ENCODE assay signal across 9 mouse cellular contexts in the genomic region with DNA sequence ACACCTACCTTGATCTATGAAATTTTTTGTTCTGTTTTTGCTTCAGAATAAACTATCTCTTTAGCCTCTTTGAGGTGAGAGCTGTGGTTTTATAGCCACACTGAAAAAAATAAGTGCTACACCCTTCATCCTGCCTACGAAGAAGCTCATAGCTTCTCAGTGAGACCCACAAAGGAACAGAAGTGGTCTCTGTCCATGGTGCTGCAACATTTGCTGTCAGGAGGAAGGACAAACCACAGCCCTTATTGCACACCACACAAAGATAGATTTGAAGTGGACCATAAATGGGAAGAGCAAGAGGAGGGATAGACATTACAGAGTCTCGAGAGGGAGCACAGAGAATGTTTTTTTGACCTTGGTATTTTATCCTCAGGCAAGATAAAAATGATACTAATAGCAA. TPM values are rescaled to one million over a fixed set of nuclear protein-coding genes. Genes with fewer than 3 reads are reported as not detected.
DNase-seq lines count a peak whose midpoint lies in the region; ATAC-seq and TF ChIP-seq lines count a peak whose summit lies in the region.
"Had no signal": no experiment of that assay in that cellular context is flagged by ENCODE, and none has a peak within 500 bp of the region (broad histone marks: within the 10 kb centered on the region; RNA-seq: fewer than 3 reads in every experiment).

No protein-coding gene starts in this region.

- no peak for ATAC-seq in granulocyte monocyte progenitor cell, adult 5-6 weeks (replicated peaks; ENCODE audit: poor library complexity, severe bottlenecking)

- no peaks in the 10 kb centered on the region for H3K4me1 ChIP-seq in thymus, adult 2 months (replicated peaks; ENCODE audit: control insufficient read depth, insufficient read depth, low read length)

- no peaks in the 10 kb centered on the region for H3K27me3 ChIP-seq in thymus, adult 2 months (ENCODE audit: control insufficient read depth, insufficient read depth, low read length)
- H3K27me3 ChIP-seq: neural tube, embryonic 13.5 days had no signal

- H3K36me3 ChIP-seq in thymus, adult 2 months (ENCODE audit: control insufficient read depth, insufficient read depth, low read length) = no peaks in the 10 kb centered on the region
- H3K36me3 ChIP-seq: neural tube, embryonic 13.5 days had no signal

- peak; percentile 24 to 64 for DNase-seq in heart, postnatal 10 days
- DNase-seq in heart, adult 9 months (ENCODE audit: low spot score in 2 of 2) = no peak
- peak; percentile 45 for DNase-seq in thymus, adult 2 months
- DNase-seq in thymus, adult 18-20 months = no peak
- DNase-seq in forelimb bud, embryonic 11.5 days (ENCODE audit: low read depth, low spot score) = peak; percentile 66
- DNase-seq in right cerebral cortex, postnatal 10 days (ENCODE audit: low spot score in 2 of 2) = no peak
- DNase-seq in left cerebral cortex, postnatal 14 days (ENCODE audit: low spot score in 2 of 2) = no peak

- no peak overlapping the region for H3K4me3 ChIP-seq in thymus, adult 2 months (ENCODE audit: control insufficient read depth, insufficient read depth, low read length)
- H3K4me3 ChIP-seq: neural tube, embryonic 13.5 days had no signal

- no peak overlapping the region for H3K27ac ChIP-seq in thymus, adult 2 months (ENCODE audit: control insufficient read depth, insufficient read depth, low read length)
- H3K27ac ChIP-seq: neural tube, embryonic 13.5 days had no signal

- WGBS in thymus, adult 2 months = 27% methylated on average over 2 of the region's 2 CpGs

- TF ChIP-seq CTCF in thymus, adult 2 months (IDR thresholded peaks at IDR 0.05; ENCODE audit: borderline replicate concordance, control insufficient read depth, extremely low read depth, insufficient read depth, low read length, poor library complexity) = no peak

- no peak for TF ChIP-seq POLR2A in thymus, adult 2 months (IDR thresholded peaks at IDR 0.05; ENCODE audit: control insufficient read depth, extremely low read depth, insufficient read depth, low read length, poor library complexity)

- intact Hi-C loops in heart, postnatal 10 days (cut with DNase I) = no loop called here
- intact Hi-C loops in left cerebral cortex, postnatal 14 days (cut with DNase I) = no loop called here

RNA-seq across cellular contexts. Expression of gene Pcbp3, which starts 16.4 kb away (rescaled TPM):
- total RNA-seq in heart, postnatal 10 days (2021) = 1 to 10 TPM; 8.8 to 9.3 TPM
- 12.7 and 18.6 TPM in 2 replicates for polyA plus RNA-seq in thymus, adult 2 months (2012; rRNA removed)
- 15.7 and 16.1 TPM in 2 replicates for total RNA-seq in granulocyte monocyte progenitor cell, adult 5-6 weeks (2014; fragmentation: Nextera tagmentation)
- 4.2 and 9.8 TPM in 2 replicates for total RNA-seq in granulocyte monocyte progenitor cell, adult 5-6 weeks (2017)
- 10 to 100 TPM; 63.0 to 69.9 TPM for total RNA-seq in left cerebral cortex, postnatal 14 days (2021)

RNA-seq across cellular contexts. Expression of gene Slc19a1, which starts 54.0 kb away (rescaled TPM):
- 1 to 10 TPM; 4.7 to 7.5 TPM for total RNA-seq in heart, postnatal 10 days (2021)
- 97.7 and 110 TPM in 2 replicates for polyA plus RNA-seq in thymus, adult 2 months (2012; rRNA removed)
- 43.5 and 50.8 TPM in 2 replicates for total RNA-seq in granulocyte monocyte progenitor cell, adult 5-6 weeks (2014; fragmentation: Nextera tagmentation)
- 26.0 and 27.2 TPM in 2 replicates for total RNA-seq in granulocyte monocyte progenitor cell, adult 5-6 weeks (2017)
- total RNA-seq in left cerebral cortex, postnatal 14 days (2021) = 10 to 100 TPM; 27.9 to 28.4 TPM

Comparison
In these comparisons a context has a peak if more than half of its experiments do, and no peak if none do; other contexts are left out.
1. DNase-seq: peak in heart, postnatal 10 days (2 of 2), thymus, adult 2 months (single experiment) and forelimb bud, embryonic 11.5 days (single experiment); none in heart, adult 9 months (0 of 2), thymus, adult 18-20 months (0 of 2), right cerebral cortex, postnatal 10 days (0 of 2) and left cerebral cortex, postnatal 14 days (0 of 2).